Mouse (Mus musculus): ENCODE measurements around the gene Ooep. TPM values are rescaled to one million over a fixed set of nuclear protein-coding genes. Genes with fewer than 3 reads are reported as not detected.
"Not testable (repeated sequence)": the region's sequence is repeated elsewhere in the genome, so short reads cannot be mapped to it uniquely, and the experiment has no call there.

Gene Ooep
- total RNA-seq (2022): not detected

GRCm38 (mm10) chr9:78378113-78378785, at the start of gene Ooep:
Ooep (minus strand) TSS chr9:78378725.
- no peak for DNase-seq

- DNase-seq: no peak
Measured at GRCm38 (mm10) chr9:78428185-78428584, 49.7 kb upstream of the Ooep start.

GRCm38 (mm10) chr9:78427362-78427781, 48.8 kb upstream of the Ooep start:
- DNase-seq: no peak

DNA sequence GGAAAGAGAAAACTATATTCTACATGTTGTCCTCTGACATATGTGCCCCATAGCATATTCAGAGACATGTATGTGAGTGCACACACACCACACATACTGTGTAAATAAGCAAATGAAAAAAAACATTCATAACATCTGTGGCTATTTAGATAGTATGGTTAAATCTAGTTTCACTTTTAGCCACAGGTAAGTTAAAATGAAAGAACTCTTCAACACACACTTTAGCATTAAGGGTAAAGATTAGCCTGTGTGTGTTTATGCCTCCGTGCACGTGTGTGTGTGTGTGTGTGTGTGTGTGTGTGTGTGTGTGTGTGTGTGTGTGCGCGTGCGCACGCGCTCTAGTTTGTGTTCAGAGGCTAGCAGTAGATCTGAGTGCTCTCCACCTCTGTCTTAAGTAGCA, 23.1 kb upstream of the Ooep start:
- no peak for DNase-seq

DNA sequence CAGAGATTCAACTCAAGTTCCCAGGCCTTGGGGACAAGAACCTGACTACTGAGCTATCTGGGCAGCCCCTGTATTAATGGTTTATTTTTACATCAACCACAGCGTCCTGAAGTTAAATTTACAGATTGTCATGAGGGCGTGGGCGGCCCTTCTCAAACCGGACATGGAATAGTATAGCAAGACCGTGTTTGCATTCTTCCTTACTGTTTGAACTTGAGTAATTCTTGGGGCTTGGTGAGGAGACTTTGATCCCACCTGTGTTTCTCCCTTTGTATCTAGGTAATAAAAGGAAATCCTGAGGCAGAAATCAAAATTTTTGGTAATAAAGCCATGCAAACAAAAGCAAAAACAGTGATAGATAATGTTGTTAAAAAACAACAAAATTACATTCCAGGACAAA, 22.0 kb upstream of the Ooep start:
- DNase-seq: no peak

DNA sequence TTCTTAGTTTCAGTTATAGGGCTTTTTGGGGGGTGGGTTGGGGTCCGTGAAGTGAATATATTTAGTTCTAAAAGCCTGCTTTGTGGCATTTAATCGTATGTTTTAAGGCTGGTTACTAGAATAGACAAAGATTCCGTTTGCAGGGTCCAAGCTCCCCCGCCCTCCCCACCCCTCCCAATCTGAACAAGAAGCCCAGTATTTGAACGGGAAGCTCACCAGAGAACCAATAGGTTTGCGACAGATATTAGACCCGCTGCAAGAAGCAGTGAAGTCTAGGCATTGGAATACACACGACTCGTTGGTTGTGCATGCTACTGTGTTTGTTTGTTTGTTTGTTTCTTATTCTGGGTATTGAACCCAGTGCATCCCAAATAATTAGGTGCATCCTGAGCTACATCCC, 18.0 kb upstream of the Ooep start:
- DNase-seq: no peak

DNA sequence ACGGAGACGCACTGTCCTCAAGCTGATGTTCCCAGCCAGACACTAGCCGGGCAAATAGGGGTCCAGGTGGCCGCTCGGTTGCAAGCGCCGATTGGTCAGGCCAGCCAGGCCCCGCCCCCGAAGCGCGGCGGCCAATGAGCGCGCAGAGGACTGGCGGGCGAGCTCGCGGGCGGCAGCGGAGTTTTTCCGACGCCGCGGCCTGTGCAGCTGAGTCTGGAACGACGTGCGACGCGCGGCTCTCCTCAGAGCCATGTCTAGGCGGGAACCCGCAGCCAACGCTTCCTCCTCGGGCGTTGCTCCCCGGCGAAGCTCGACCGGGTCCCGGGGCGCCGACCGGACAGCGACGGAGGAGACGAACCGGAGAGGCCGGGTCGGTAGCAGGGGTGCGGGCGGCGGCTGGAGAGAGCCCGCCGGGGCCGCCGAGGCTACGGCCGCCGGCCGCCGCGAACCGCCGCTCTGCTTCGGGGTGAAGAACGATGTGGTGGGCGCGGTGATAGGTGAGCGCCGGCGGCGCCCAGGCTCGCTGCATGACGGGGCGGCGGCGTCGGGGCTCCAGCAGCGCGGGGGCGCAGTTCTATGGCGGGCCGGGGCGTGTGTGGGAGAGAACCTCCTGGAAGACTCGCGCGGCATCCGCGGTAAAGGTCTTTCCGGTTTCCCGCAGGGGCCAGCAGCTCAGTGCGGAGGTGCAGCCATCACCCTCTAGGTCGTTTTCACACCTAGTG, 17.3 kb upstream of the Ooep start, which contains the start of gene Ddx43:
Gene Ddx43, plus strand, starts transcription at position 148 of the 722 bp plus-strand sequence.
- DNase-seq: no peak

DNA sequence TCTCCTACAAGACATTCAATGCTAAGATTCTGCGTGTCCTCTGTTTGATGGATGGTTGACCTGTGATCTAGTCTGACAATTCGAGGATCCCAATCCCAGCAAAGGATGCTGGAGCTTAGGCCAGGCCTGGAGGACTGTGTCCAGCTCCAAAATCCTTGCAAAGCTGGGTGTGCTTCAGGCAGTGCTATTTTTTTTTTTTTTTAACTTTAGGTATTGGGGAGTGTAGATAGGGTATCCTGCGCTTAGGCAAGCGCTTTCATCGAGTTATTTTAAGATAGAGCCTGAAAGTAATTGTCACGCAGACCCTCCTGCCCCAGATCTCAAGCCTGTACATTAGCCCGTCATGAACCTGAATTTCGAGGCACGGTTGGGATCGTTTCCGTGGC, 16.7 kb upstream of the Ooep start:
- no peak for DNase-seq

DNA sequence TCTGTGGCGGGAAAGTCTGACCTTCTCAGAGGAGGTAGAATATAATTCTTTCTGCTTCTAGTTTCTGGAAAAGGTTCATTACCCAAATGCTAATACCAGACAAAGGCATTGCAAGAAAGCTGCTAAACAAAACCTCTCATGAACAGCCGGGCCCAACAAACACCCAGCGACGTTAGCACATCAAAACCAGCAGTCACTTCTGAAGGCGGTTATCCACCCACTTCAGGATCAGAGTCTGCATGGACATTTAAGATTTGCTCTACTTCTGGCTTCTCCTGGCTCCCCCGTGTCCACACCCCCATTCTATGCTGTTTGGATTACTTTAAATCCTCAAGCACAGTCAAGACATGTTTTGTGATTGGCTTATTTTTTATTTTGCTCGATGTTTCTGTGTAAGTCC, 16.1 kb upstream of the Ooep start:
- no peak for DNase-seq

- no peak for DNase-seq
Measured at GRCm38 (mm10) chr9:78393741-78394140, 15.2 kb upstream of the Ooep start.

DNA sequence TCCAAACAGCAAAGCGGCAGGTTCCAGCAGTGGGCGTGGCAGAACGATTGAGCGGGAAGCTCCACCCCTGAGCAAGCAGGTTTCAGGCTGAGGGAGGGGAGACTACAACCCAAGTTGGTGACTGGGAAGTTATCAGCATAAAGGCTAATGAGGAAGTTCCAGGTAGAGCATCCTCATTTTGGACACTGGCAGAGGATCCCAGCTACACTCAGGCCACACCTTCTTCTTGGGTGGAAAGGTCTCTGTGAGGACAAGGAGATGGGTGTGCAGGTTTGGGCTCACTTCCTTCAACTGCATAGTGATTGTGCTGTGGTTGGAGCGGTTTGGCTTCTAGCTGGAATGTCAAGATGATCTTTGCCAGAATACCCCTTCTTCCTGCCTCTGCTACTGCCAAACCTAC, 11.5 kb upstream of the Ooep start:
- no peak for DNase-seq

DNA sequence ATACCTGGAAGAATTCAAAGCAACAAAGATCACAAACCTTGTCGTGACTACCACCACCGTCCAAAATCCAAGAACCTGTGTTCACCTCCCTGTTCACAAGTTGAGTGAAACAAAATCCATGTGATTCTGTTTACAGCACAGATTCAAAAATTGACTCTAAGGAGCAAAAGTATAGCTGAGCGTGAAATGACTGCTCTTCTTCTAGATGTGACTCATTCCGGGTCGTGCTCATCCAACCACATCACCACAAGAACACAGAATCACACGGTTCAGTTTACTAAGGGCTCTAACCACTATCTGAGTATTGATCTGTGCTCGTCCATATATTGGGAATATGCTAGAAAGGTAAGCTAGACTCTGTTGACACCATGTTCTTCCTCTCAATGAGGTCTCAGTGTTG, 8.4 kb upstream of the Ooep start:
- DNase-seq: no peak

DNA sequence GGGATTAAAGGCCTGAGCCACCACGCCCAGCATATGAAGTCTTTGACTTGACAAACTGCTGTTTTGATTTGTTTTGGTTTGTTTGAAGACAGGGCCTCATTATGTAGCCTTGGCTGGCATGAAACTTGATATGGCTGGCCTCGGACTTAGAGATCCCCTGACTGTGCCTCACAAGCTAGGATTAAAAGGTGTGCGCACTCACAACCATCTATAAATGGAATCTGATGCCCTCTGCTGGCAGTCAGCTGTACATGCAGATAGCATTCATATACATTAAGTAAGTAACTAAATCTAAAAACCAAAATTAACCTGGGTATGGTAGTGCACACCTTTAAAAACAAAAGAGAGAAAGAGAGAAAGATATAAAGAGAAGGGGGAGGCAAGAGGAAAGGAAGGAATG, 7.4 kb upstream of the Ooep start:
- no peak for DNase-seq

DNA sequence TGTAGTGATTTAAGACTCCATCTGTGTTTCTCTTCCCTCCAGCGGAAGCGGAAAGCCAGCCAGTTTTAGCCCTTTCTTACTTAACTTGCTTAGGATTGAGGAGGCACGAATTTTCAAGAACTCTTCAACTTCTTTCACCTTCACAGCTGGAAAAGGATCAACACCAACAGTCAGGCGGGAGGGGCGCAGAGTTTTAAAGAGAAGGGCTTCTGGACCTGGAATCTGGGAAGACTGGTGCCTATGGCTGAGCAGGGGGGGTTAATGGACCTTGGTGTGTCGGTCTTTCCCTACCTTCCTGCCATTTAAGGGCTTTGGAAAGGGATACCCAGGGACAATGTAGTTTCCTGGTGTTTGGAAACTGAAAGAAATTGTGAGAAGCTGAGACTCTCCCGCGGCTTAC, 979 bp downstream of the Ooep start:
- no peak for DNase-seq

GRCm38 (mm10) chr9:78375486-78375885, 3.0 kb downstream of the Ooep start:
- DNase-seq: no peak

- no peak for DNase-seq
Measured at GRCm38 (mm10) chr9:78374885-78375389, 3.6 kb downstream of the Ooep start.

GRCm38 (mm10) chr9:78374397-78374796, 4.1 kb downstream of the Ooep start:
- DNase-seq: no peak

- no peak for DNase-seq
Measured at GRCm38 (mm10) chr9:78372827-78373504, 5.6 kb downstream of the Ooep start.

- DNase-seq: no peak
Measured at GRCm38 (mm10) chr9:78371441-78371840, 7.1 kb downstream of the Ooep start.

DNA sequence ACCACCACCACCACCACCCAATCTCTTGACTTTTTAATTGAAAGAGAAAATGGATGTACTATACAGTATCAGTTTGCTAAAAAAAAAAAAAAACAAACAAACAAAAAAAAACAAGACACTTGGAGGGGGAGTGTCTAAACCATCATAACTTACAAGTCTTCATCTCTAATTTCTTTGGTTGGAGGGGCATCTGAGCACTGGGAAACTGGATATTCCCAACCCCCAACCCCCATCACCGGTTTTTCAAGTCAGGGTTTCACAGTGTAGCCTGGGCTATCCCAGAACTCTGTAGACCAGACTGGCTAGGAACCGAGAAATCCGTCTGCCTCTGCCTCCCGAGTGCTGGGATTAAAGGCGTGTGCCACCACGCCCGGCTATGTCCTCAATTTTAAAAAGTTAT, 8.7 kb downstream of the Ooep start:
- DNase-seq: no peak

DNA sequence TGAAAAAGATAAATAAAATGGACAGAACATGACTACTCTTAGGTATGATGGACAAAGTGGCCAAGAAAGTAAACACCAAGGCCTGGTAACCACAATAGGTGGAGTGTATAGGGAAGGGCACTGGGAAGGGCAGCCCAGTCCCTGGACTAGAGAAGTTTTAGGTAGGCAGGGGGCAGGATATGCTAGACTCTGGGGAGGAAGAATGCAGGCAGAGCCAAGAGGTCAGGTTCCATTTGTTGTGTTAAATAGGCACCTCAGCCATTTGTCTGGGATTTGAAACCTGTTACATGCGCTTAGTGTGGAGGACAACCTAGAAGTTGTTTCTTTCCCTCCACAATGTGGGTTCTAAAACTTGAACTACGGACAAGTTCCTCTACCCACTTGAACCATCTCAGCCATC, 9.2 kb downstream of the Ooep start:
- no peak for DNase-seq

DNA sequence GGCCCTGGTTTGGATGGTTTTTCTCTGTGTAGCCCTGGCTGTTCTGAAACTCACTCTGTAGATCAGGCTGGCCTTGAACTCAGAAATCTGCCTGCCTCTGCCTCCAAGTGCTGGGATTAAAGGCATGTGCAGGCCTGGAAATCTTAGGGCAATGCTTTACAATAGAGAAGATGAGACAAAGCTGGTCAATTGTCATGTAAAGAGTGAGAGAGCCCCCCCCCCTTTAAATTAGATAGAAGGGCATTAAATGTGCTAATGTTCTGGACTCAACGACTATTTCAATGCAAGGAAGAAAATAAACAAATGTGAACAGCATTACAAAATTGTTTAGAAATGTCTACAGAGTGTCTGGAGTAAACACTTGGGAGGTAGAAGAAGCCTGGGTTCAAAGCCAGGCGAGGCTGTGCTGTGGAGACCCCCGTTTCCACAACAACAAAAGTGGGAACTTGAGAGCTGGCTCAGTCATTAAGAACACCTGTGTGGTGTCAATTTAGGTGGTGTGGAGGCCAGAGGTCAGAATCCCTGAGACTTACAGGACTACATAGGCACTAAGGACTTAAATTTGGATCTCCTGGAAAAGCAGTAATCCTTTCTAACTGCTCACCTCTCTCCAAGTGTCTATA, 9.7 kb downstream of the Ooep start:
- no peak for DNase-seq

DNA sequence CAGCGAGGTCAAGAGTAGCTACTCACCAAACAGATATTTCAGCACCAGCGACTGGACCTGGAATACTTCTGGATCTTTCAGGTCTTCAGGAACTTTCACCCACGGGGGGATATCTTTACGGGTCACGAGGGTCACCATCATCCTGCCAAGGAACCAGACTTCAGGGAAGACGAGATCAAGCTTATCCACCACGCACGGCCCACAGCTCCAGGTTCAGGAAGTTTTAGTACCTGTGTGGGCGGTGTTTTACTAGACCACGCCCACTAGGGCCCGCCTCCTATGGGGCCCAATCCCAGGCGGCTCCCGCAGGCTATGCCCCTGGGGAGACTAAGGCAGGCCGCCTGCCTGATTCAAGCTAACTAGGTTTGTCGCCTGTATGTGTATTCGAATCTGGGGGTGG, 10.6 kb downstream of the Ooep start, which contains the start of gene Dppa5a:
Gene Dppa5a, minus strand, starts transcription at position 219 of the 400 bp plus-strand sequence.
- DNase-seq: not testable (repeated sequence)
